Comparison of ENCODE assay signal across 8 mouse cellular contexts in genomic region chr5:140619151-140619771, GRCm38 (mm10). TPM values are rescaled to one million over a fixed set of nuclear protein-coding genes. Genes with fewer than 3 reads are reported as not detected.
DNase-seq lines count a peak whose midpoint lies in the region; ATAC-seq and TF ChIP-seq lines count a peak whose summit lies in the region.

No protein-coding gene starts in this region.

- TF ChIP-seq CTCF in gastrocnemius, adult 2 months (IDR thresholded peaks at IDR 0.05), result peak; percentile 77

- H3K9me3 ChIP-seq in liver, embryonic 12.5 days (replicated peaks), result no peaks in the 10 kb centered on the region
- H3K9me3 ChIP-seq in liver, embryonic 13.5 days (replicated peaks), result no peaks in the 10 kb centered on the region
- H3K9me3 ChIP-seq in neural tube, embryonic 11.5 days (ENCODE audit: control insufficient read depth, low read length), result no peaks in the 10 kb centered on the region

- peaks cover 33% of the 10 kb centered on the region for H3K36me3 ChIP-seq in liver, embryonic 12.5 days
- peaks cover 11% of the 10 kb centered on the region for H3K36me3 ChIP-seq in liver, embryonic 13.5 days
- peaks cover 19% of the 10 kb centered on the region for H3K36me3 ChIP-seq in neural tube, embryonic 11.5 days (ENCODE audit: control insufficient read depth, insufficient read depth, low read length)

- intact Hi-C loops in gastrocnemius, adult 2 months (cut with DNase I), result loop anchor here (1.0 kb wide), 2 partner anchors 51 to 79 kb away; no protein-coding TSS in a partner anchor

- H3K27ac ChIP-seq in liver, embryonic 12.5 days, result no peak overlapping the region
- H3K27ac ChIP-seq in gastrocnemius, adult 2 months, result no peak overlapping the region
- no peak overlapping the region for H3K27ac ChIP-seq in liver, embryonic 13.5 days
- H3K27ac ChIP-seq in neural tube, embryonic 11.5 days (ENCODE audit: low read depth, low read length), result no peak overlapping the region

- no peak overlapping the region for H3K4me2 ChIP-seq in liver, embryonic 12.5 days
- no peak overlapping the region for H3K4me2 ChIP-seq in liver, embryonic 13.5 days
- H3K4me2 ChIP-seq in neural tube, embryonic 11.5 days (ENCODE audit: low read depth), result no peak overlapping the region

- no peak for ATAC-seq in liver, embryonic 12.5 days
- ATAC-seq in liver, embryonic 13.5 days (ENCODE audit: low read depth), result no peak
- ATAC-seq in neural tube, embryonic 11.5 days (ENCODE audit: insufficient read depth, low FRiP score, low TSS enrichment), result peak; percentile 49; the same call in 1 of the 2 replicates

- H3K4me1 ChIP-seq in liver, embryonic 12.5 days, result peaks cover 49% of the 10 kb centered on the region
- H3K4me1 ChIP-seq in liver, embryonic 13.5 days (replicated peaks), result peaks cover 54% of the 10 kb centered on the region
- H3K4me1 ChIP-seq in neural tube, embryonic 11.5 days (ENCODE audit: control insufficient read depth, insufficient read depth, low read length), result no peaks in the 10 kb centered on the region

- no peak overlapping the region for H3K9ac ChIP-seq in liver, embryonic 12.5 days
- no peak overlapping the region for H3K9ac ChIP-seq in liver, embryonic 13.5 days
- H3K9ac ChIP-seq in neural tube, embryonic 11.5 days (ENCODE audit: low read length), result no peak overlapping the region

- 10% methylated on average over 6 of the region's 6 CpGs for WGBS in liver, embryonic 12.5 days (ENCODE audit: insufficient replicate concordance)
- 13% methylated on average over 6 of the region's 6 CpGs for WGBS in liver, embryonic 13.5 days (ENCODE audit: insufficient replicate concordance)
- 22% methylated on average over 6 of the region's 6 CpGs for WGBS in neural tube, embryonic 11.5 days

- DNase-seq in liver, result peak; percentile 86
- peak; percentile 74 for DNase-seq in c-Kit-positive CD71-positive TER-119-negative erythroid progenitor cells, embryonic 14.5 days (ENCODE audit: low read depth)
- peak; percentile 81 for DNase-seq in gastrocnemius, adult 2 months
- DNase-seq in kidney, adult 9 months, result peak; percentile 74
- peak; percentile 69 for DNase-seq in liver, embryonic 13.5 days
- DNase-seq in neural tube, embryonic 11.5 days (ENCODE audit: low spot score), result peak; percentile 89
- DNase-seq in thymus, adult 18-20 months, result peak; percentile 55 to 73

- no peaks in the 10 kb centered on the region for H3K27me3 ChIP-seq in liver, embryonic 12.5 days (replicated peaks)
- H3K27me3 ChIP-seq in liver, embryonic 13.5 days, result no peaks in the 10 kb centered on the region
- no peaks in the 10 kb centered on the region for H3K27me3 ChIP-seq in neural tube, embryonic 11.5 days (ENCODE audit: control insufficient read depth, insufficient read depth, low read length)

- no peak overlapping the region for H3K4me3 ChIP-seq in liver, embryonic 12.5 days
- no peak overlapping the region for H3K4me3 ChIP-seq in gastrocnemius, adult 2 months
- no peak overlapping the region for H3K4me3 ChIP-seq in liver, embryonic 13.5 days (replicated peaks)
- no peak overlapping the region for H3K4me3 ChIP-seq in neural tube, embryonic 11.5 days (ENCODE audit: low read depth, low read length)

RNA-seq across cellular contexts. Expression of gene Lfng, which starts 12.1 kb away (rescaled TPM):
- polyA plus RNA-seq in liver, embryonic 12.5 days (2016; fragmentation: Nextera tagmentation; extraction: Ambion mirVana), result 7.4 and 8.3 TPM in 2 replicates
- total RNA-seq in gastrocnemius, adult 2 months (2021), result 1 to 10 TPM; 3.2 to 6.1 TPM
- polyA plus RNA-seq in liver, embryonic 13.5 days (2015; fragmentation: Nextera tagmentation; extraction: Ambion mirVana), result 7.6 and 8.0 TPM in 2 replicates
- 35.4 and 37.5 TPM in 2 replicates for polyA plus RNA-seq in neural tube, embryonic 11.5 days (2014; fragmentation: Nextera tagmentation; extraction: Ambion mirVana)

RNA-seq across cellular contexts. Expression of gene Ttyh3, which starts 29.6 kb away (rescaled TPM):
- polyA plus RNA-seq in liver, embryonic 12.5 days (2016; fragmentation: Nextera tagmentation; extraction: Ambion mirVana), result 13.0 and 15.6 TPM in 2 replicates
- 1 to 10 TPM; 4.0 to 4.4 TPM for total RNA-seq in gastrocnemius, adult 2 months (2021)
- polyA plus RNA-seq in liver, embryonic 13.5 days (2015; fragmentation: Nextera tagmentation; extraction: Ambion mirVana), result 4.8 and 4.9 TPM in 2 replicates
- 61.0 and 65.0 TPM in 2 replicates for polyA plus RNA-seq in neural tube, embryonic 11.5 days (2014; fragmentation: Nextera tagmentation; extraction: Ambion mirVana)

RNA-seq across cellular contexts. Expression of gene Grifin, which starts 54.4 kb away (rescaled TPM):
- 6.3 and 7.8 TPM in 2 replicates for polyA plus RNA-seq in liver, embryonic 12.5 days (2016; fragmentation: Nextera tagmentation; extraction: Ambion mirVana)
- not detected for total RNA-seq in gastrocnemius, adult 2 months (2021)
- polyA plus RNA-seq in liver, embryonic 13.5 days (2015; fragmentation: Nextera tagmentation; extraction: Ambion mirVana), result 4.6 and 4.9 TPM in 2 replicates
- polyA plus RNA-seq in neural tube, embryonic 11.5 days (2014; fragmentation: Nextera tagmentation; extraction: Ambion mirVana), result not detected in 2 replicates
